Mouse (Mus musculus) heart, embryonic 14.5 days (tissue): Measurements from ENCODE around the gene Os9. TPM values are rescaled to one million over a fixed set of nuclear protein-coding genes. Genes with fewer than 3 reads are reported as not detected.

Experiments used
- ATAC-seq: fragments of 200-750 bp; cut with Nextera tagmentation; 2 replicates; pipeline ENCODE4 v1.8.0; 2017; ENCODE audit warnings: low read depth, moderate TSS enrichment; ENCODE audit not compliant: insufficient number of reproducible peaks, insufficient read depth, low FRiP score
- H3K27ac ChIP-seq, 2 experiments: fragments of 200-500 bp in 1 of 2; fragments of 300-500 bp in 1 of 2; sonication (generic) in 1 of 2; replicated peaks in 1 of 2; 2 replicates each; pipeline ENCODE4 v1.5.1; 2012 to 2014; ENCODE audit warnings: low read depth in 2 of 2, low read length in 2 of 2, control low read depth in 1 of 2, mild to moderate bottlenecking in 1 of 2, mixed read lengths in 1 of 2; ENCODE audit not compliant: control insufficient read depth in 1 of 2, insufficient read depth in 1 of 2
- H3K27me3 ChIP-seq: fragments of 300-500 bp; sonication (generic); 2 replicates; pipeline ENCODE4 v1.6.1; 2014; ENCODE audit warnings: mild to moderate bottlenecking, low read length, control low read depth; ENCODE audit not compliant: control insufficient read depth, insufficient read depth
- H3K36me3 ChIP-seq: fragments of 300-500 bp; sonication (generic); 2 replicates; pipeline ENCODE4 v1.6.1; 2014; ENCODE audit warnings: mild to moderate bottlenecking, control low read depth, low read length, mixed read lengths; ENCODE audit not compliant: control insufficient read depth, insufficient read depth
- H3K4me1 ChIP-seq, 2 experiments: fragments of 200-500 bp in 1 of 2; fragments of 300-500 bp in 1 of 2; sonication (generic) in 1 of 2; 2 replicates each; pipeline ENCODE4 v1.6.1; 2012 to 2014; ENCODE audit warnings: low read length in 2 of 2, control low read depth in 1 of 2, mixed read lengths in 1 of 2; ENCODE audit not compliant: control insufficient read depth in 2 of 2, insufficient read depth in 2 of 2
- H3K4me2 ChIP-seq: fragments of 300-500 bp; sonication (generic); 2 replicates; pipeline ENCODE4 v1.6.1; 2014; ENCODE audit warnings: mild to moderate bottlenecking, low read length
- H3K4me3 ChIP-seq, 2 experiments: fragments of 200-500 bp in 1 of 2; fragments of 300-500 bp in 1 of 2; sonication (generic) in 1 of 2; 2 replicates each; pipeline ENCODE4 v1.5.1; 2012 to 2014; ENCODE audit warnings: low read length in 2 of 2, mild to moderate bottlenecking in 2 of 2, control low read depth in 1 of 2, low read depth in 1 of 2, moderate library complexity in 1 of 2; ENCODE audit not compliant: control insufficient read depth in 1 of 2, insufficient read depth in 1 of 2
- H3K9ac ChIP-seq: fragments of 300-500 bp; sonication (generic); 2 replicates; pipeline ENCODE4 v1.6.1; 2014; ENCODE audit warnings: mild to moderate bottlenecking, low read length
- H3K9me3 ChIP-seq: fragments of 300-500 bp; sonication (generic); 2 replicates; pipeline ENCODE4 v1.6.1; 2016; ENCODE audit warnings: low read length, control low read depth; ENCODE audit not compliant: control insufficient read depth
- WGBS: fragments of 180-500 bp; shearing (Covaris S2); extraction: QIAGEN DNeasy Blood & Tissue Kit; methylation state at CpG from one replicate; pipeline ENCODE4 v1.1.7; 2014; 5-methylcytosine and 5-hydroxymethylcytosine counted together
- polyA plus RNA-seq: library from polyadenylated mRNA; unstranded; fragments of >200 nt; fragmentation: Nextera tagmentation; extraction: Ambion mirVana; gene quantifications from 2 replicates; pipeline ENCODE4 v1.2.1, GENCODE M21; 2014

The Os9 gene
- polyA plus RNA-seq, 1 experiment from 2014 or later = 28.3 TPM

DNA sequence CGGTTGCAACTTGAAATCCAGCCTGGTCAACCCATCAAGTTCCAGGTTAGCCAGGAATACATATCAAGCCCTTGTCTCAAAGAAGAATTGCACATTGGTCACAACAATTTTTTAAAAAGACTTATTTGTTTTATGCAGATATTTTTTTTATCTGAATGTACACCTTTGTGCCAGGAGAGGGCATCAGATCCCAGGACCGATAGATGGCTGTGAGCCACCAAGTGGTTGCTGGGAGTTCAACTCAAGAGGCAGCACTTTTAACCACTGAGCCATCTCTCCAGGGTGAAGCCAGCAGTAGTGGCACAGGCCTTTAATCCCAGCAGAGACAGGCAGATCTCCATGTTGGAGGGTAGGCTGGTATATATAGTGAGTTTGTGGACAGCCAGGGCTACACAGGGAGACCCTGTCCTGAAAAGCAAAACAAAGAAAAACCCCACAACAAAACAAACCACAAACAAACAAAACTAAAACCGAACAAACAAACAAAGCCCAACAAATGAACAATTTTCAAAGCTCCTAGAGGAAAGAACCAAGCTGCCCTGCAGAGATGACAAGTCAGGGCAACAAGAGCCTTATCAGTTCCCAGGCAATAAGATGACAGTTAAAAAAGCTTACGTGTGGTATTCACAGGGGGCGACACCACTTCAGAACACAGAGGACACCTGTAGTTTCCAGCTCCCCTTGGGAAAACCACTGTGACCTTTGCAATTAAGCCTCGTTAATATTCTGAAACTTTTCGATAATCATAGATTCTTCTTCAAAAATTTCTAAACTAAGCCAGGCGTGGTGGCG is 4.5 kb upstream of the Os9 start:
- H3K4me3 ChIP-seq = no peak overlapping the region
- WGBS = 68% methylated on average over 9 of the region's 9 CpGs

DNA sequence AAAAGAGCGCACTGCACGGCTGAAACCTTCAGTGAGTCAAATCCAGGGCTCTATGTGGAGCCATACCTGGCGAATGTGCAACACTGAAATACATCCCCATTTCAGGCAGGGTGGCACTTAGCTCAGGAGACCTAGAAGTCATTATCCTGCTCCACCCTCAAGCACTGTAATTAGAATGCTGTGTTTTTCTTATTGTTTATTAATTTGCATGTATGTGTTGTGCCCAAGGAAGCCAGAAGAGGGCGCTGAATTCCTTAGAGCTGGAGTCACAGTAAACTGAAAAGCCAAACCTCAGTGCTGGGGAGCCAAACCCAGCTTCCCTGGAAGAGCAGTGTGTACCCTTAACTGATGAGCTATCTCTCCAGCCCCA is 2.5 kb upstream of the Os9 start:
- ATAC-seq = no peak
- no peak overlapping the region for H3K27ac ChIP-seq

More for the DNA sequence above, 4.5 kb upstream of the Os9 start:
- Histone ChIP-seq H3K9me3 (no peaks in the 10 kb centered on the region), H3K36me3 (no peaks in the 10 kb centered on the region), H3K4me1 (peaks cover under 1 to 9% of the 10 kb centered on the region in 2 experiments; a peak in 2 of 4 replicates), H3K4me2 (no peak overlapping the region), H3K9ac (no peak overlapping the region), H3K27me3 (no peaks in the 10 kb centered on the region), H3K27ac (no peak overlapping the region)
- ATAC-seq = no peak

DNA sequence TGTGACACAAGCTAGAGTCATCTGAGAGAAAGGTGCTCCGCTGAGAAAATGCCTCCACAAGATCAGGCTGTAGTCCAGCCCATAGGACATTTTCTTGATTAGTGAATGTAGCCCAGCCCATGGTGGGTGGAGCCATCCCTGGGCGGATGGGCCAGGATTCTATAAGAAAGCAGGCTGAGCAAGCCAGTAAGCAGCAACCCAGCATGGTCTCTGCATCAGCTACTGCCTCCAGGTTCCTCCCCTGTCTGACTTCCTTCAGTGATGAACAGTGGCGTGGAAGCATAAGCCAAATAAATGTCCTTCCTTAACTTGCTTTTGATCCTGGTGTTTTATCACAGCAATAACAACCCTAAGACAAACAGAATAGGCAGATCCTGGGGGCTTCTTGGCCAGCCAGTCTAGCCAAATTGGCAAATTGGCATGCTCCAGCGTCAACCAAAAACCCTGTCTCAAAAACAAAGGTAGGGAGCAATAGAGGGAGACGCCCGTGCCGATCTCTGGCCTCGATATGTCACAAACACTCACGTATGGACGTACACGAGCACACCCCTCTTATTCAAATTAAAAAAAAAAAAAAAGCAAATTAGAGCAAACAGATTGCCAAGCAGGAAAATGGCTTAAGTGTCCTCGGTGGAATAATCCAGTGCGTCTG is 2.0 kb upstream of the Os9 start:
- Histone ChIP-seq H3K4me3 (peak overlapping the region; percentile 7 to 30; a peak in 3 of 4 replicates), H3K36me3 (peaks cover 9% of the 10 kb centered on the region), H3K27ac (no peak overlapping the region), H3K9ac (peak overlapping the region; percentile 36; the same call in 1 of the 2 replicates), H3K4me1 (peaks cover 2 to 14% of the 10 kb centered on the region in 2 experiments; a peak in 3 of 4 replicates), H3K27me3 (no peaks in the 10 kb centered on the region), H3K9me3 (no peaks in the 10 kb centered on the region), H3K4me2 (peak overlapping the region; percentile 71)
- WGBS = 15% methylated on average over 13 of the region's 13 CpGs
- ATAC-seq = no peak

More for the DNA sequence above, 2.5 kb upstream of the Os9 start:
- no peaks in the 10 kb centered on the region for H3K27me3 ChIP-seq
- H3K4me2 ChIP-seq = peak overlapping the region; percentile 71
- peaks cover 2 to 14% of the 10 kb centered on the region in 2 experiments; a peak in 3 of 4 replicates for H3K4me1 ChIP-seq
- peak overlapping the region; percentile 7 to 30; a peak in 3 of 4 replicates for H3K4me3 ChIP-seq
- H3K36me3 ChIP-seq = peaks cover 5% of the 10 kb centered on the region
- H3K9ac ChIP-seq = peak overlapping the region; percentile 36; the same call in 1 of the 2 replicates
- 2% methylated on average over 4 of the region's 4 CpGs for WGBS
- no peaks in the 10 kb centered on the region for H3K9me3 ChIP-seq

- no peak overlapping the region for H3K4me2 ChIP-seq
- WGBS = 85% methylated on average over 3 of the region's 3 CpGs
Measured at GRCm38 (mm10) chr10:127122018-127122417, 1.1 kb upstream of the Os9 start.

GRCm38 (mm10) chr10:127120301-127121065 is 448 bp downstream of the Os9 start:
- no peak overlapping the region for H3K27ac ChIP-seq

More at GRCm38 (mm10) chr10:127122018-127122417, 1.1 kb upstream of the Os9 start:
- no peak overlapping the region for H3K4me3 ChIP-seq
- H3K36me3 ChIP-seq = peaks cover 17% of the 10 kb centered on the region
- H3K27ac ChIP-seq = no peak overlapping the region
- H3K4me1 ChIP-seq = peaks cover 2 to 14% of the 10 kb centered on the region in 2 experiments; a peak in 3 of 4 replicates
- no peak overlapping the region for H3K9ac ChIP-seq
- ATAC-seq = no peak
- no peaks in the 10 kb centered on the region for H3K27me3 ChIP-seq
- H3K9me3 ChIP-seq = no peaks in the 10 kb centered on the region

DNA sequence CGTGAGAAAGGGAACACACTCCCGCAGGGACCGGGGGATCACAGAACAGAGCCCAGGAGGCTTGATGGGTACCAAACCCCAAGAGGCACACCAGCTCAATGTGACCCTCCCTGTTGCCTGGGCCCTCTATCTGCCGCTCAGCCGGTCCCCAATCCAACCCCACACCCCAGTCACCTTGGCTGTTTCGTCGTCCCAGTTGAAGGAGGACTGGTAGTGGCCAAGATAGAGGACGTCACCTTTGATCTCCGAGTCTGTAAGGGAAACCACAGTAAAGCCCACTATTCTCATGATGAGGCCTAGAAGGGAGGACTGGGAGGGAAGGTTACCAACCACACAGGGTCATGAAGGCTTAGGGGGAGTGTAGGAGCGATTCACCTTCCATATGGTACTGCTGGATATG is 1.7 kb downstream of the Os9 start:
- H3K9ac ChIP-seq = no peak overlapping the region
- 92% methylated on average over 10 of the region's 10 CpGs for WGBS
- no peak overlapping the region for H3K4me3 ChIP-seq
- H3K9me3 ChIP-seq = no peaks in the 10 kb centered on the region
- peaks cover 33% of the 10 kb centered on the region for H3K36me3 ChIP-seq
- H3K27me3 ChIP-seq = no peaks in the 10 kb centered on the region
- ATAC-seq = no peak
- no peak overlapping the region for H3K4me2 ChIP-seq
- H3K27ac ChIP-seq = no peak overlapping the region
- peaks cover 2 to 14% of the 10 kb centered on the region in 2 experiments; a peak in 3 of 4 replicates for H3K4me1 ChIP-seq

More at GRCm38 (mm10) chr10:127120301-127121065, 448 bp downstream of the Os9 start:
- WGBS = 4% methylated on average over 34 of the region's 34 CpGs
- ATAC-seq = 0 out of 2 replicates have a peak, but pooled peaks have one; percentile 16
- H3K4me3 ChIP-seq = peak overlapping the region; percentile 63 to 89
- no peaks in the 10 kb centered on the region for H3K9me3 ChIP-seq
- peak overlapping the region; percentile 94 for H3K4me2 ChIP-seq
- H3K9ac ChIP-seq = peak overlapping the region; percentile 82
- H3K27me3 ChIP-seq = no peaks in the 10 kb centered on the region
- peaks cover 2 to 14% of the 10 kb centered on the region in 2 experiments; a peak in 3 of 4 replicates for H3K4me1 ChIP-seq
- peaks cover 33% of the 10 kb centered on the region for H3K36me3 ChIP-seq

DNA sequence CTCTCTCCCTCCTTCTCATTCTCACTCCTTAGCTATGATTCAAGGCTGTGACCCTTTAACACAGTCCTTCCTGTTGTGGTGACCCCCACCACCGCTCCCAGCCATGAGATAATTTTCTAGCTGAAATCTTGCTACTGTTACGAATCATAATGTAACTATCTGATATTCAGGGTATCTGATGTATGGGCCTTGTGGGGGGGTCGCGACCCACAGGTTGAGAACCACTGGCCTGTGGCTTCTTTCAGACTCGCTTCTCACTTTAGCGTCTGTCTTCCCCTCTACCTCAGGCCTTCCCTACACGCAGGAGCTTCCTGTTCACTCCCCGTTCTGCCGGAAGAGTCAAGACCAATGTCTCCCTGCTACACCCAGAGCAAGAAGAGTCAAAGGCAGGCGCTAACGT is 2.5 kb downstream of the Os9 start:
- Histone ChIP-seq H3K4me1 (peaks cover 2 to 14% of the 10 kb centered on the region in 2 experiments; a peak in 3 of 4 replicates), H3K9ac (no peak overlapping the region), H3K4me3 (no peak overlapping the region), H3K27me3 (no peaks in the 10 kb centered on the region), H3K36me3 (peaks cover 33% of the 10 kb centered on the region), H3K9me3 (no peaks in the 10 kb centered on the region), H3K27ac (no peak overlapping the region), H3K4me2 (no peak overlapping the region)
- ATAC-seq = no peak
- 89% methylated on average over 11 of the region's 11 CpGs for WGBS
